ENCODE assay signal across 24 mouse cellular contexts in the genomic region with DNA sequence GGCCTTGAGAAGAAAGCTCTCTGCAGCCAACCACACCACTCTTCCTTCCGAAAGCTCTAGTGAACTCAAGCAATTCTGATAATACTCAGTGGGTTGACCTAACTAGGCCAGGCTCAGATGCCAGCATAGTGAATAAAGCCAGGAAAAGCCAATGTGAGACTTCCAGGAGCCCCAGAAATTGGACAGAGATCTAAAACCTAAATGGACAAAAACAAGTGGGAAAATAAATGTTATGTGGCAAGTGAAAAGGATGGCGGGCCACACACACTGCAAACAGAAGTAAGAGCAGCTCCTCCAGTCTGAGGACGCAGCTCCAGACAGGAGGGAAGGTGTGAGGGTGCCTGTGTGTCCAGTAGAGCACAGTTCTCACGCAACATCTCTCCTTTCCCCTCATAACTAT. TPM values are rescaled to one million over a fixed set of nuclear protein-coding genes. Genes with fewer than 3 reads are reported as not detected.
DNase-seq lines count a peak whose midpoint lies in the region; ATAC-seq lines count a peak whose summit lies in the region.
"Had no signal": no experiment of that assay in that cellular context is flagged by ENCODE, and none has a peak within 500 bp of the region (broad histone marks: within the 10 kb centered on the region; RNA-seq: fewer than 3 reads in every experiment).

No protein-coding gene starts in this region.

- no peaks in the 10 kb centered on the region; the same call in 1 of the 2 replicates for H3K4me1 ChIP-seq in hindbrain, embryonic 16.5 days (ENCODE audit: control insufficient read depth, insufficient read depth, low read depth, low read length)
- no peaks in the 10 kb centered on the region for H3K4me1 ChIP-seq in hindbrain, embryonic 14.5 days (replicated peaks; ENCODE audit: control insufficient read depth, insufficient read depth, low read length)
- no peaks in the 10 kb centered on the region for H3K4me1 ChIP-seq in midbrain, embryonic 12.5 days
- no peaks in the 10 kb centered on the region for H3K4me1 ChIP-seq in midbrain, embryonic 13.5 days (replicated peaks)
- H3K4me1 ChIP-seq: embryonic facial prominence, embryonic 13.5 days; forebrain, embryonic 13.5 days; heart, embryonic 10.5 days; heart, embryonic 15.5 days had no signal

- H3K36me3 ChIP-seq in hindbrain, embryonic 16.5 days (ENCODE audit: control insufficient read depth, insufficient read depth, low read length) = no peaks in the 10 kb centered on the region
- H3K36me3 ChIP-seq in hindbrain, embryonic 14.5 days (replicated peaks; ENCODE audit: control insufficient read depth, insufficient read depth) = no peaks in the 10 kb centered on the region
- H3K36me3 ChIP-seq in midbrain, embryonic 12.5 days = no peaks in the 10 kb centered on the region
- no peaks in the 10 kb centered on the region for H3K36me3 ChIP-seq in midbrain, embryonic 13.5 days
- H3K36me3 ChIP-seq: embryonic facial prominence, embryonic 13.5 days; heart, embryonic 10.5 days; heart, embryonic 15.5 days had no signal

- no peaks in the 10 kb centered on the region for H3K27me3 ChIP-seq in hindbrain, embryonic 16.5 days (replicated peaks; ENCODE audit: control insufficient read depth, insufficient read depth, low read length)
- H3K27me3 ChIP-seq in hindbrain, embryonic 14.5 days (ENCODE audit: control insufficient read depth, insufficient read depth, low read length) = no peaks in the 10 kb centered on the region
- H3K27me3 ChIP-seq in midbrain, embryonic 12.5 days = no peaks in the 10 kb centered on the region
- no peaks in the 10 kb centered on the region for H3K27me3 ChIP-seq in midbrain, embryonic 13.5 days
- H3K27me3 ChIP-seq: CH12.LX; embryonic facial prominence, embryonic 13.5 days; forebrain, embryonic 13.5 days; heart, embryonic 15.5 days; Patski had no signal

- DNase-seq in cerebellum, postnatal 25 days = peak; percentile 14 to 18
- no peak for DNase-seq in cerebellum, adult 11 months
- no peak for DNase-seq in hindbrain, embryonic 14.5 days (ENCODE audit: low spot score)
- DNase-seq in gastrocnemius, adult 18-20 months (ENCODE audit: low spot score) = no peak
- DNase-seq: adrenal gland, adult 2 months; adrenal gland, postnatal 25 days; cerebellum, adult 18-20 months; gastrocnemius, postnatal 36 days; heart, adult 18-20 months; heart, postnatal 14 days; kidney, adult 2 months had no signal

- H3K4me3 ChIP-seq in hindbrain, embryonic 16.5 days (ENCODE audit: low read length) = no peak overlapping the region
- H3K4me3 ChIP-seq in hindbrain, embryonic 14.5 days (replicated peaks; ENCODE audit: low read length) = no peak overlapping the region
- no peak overlapping the region for H3K4me3 ChIP-seq in midbrain, embryonic 12.5 days
- no peak overlapping the region for H3K4me3 ChIP-seq in midbrain, embryonic 13.5 days (replicated peaks)
- H3K4me3 ChIP-seq: embryonic facial prominence, embryonic 13.5 days; forebrain, embryonic 13.5 days; heart, embryonic 10.5 days; heart, embryonic 15.5 days had no signal

- H3K27ac ChIP-seq in hindbrain, embryonic 16.5 days (ENCODE audit: low read depth, low read length) = 0 out of 2 replicates have a peak overlapping the region, but pooled peaks have one; percentile 44
- no peak overlapping the region for H3K27ac ChIP-seq in hindbrain, embryonic 14.5 days
- no peak overlapping the region for H3K27ac ChIP-seq in midbrain, embryonic 12.5 days (replicated peaks)
- no peak overlapping the region for H3K27ac ChIP-seq in midbrain, embryonic 13.5 days
- H3K27ac ChIP-seq: embryonic facial prominence, embryonic 13.5 days; forebrain, embryonic 13.5 days; heart, embryonic 10.5 days; heart, embryonic 15.5 days had no signal

- ATAC-seq in hindbrain, embryonic 16.5 days = no peak
- no peak for ATAC-seq in hindbrain, embryonic 14.5 days (ENCODE audit: low FRiP score)
- 0 out of 2 replicates have a peak, but pooled peaks have one; percentile 27 for ATAC-seq in midbrain, embryonic 12.5 days (ENCODE audit: low FRiP score, low read depth)
- no peak for ATAC-seq in midbrain, embryonic 13.5 days
- ATAC-seq: activated CD4-positive, CD25-positive, alpha-beta regulatory T cell, adult 4 months; intestine, embryonic 16.5 days; Patski had no signal

- H3K9ac ChIP-seq in hindbrain, embryonic 16.5 days (ENCODE audit: low read depth, low read length) = no peak overlapping the region
- H3K9ac ChIP-seq in hindbrain, embryonic 14.5 days = no peak overlapping the region
- no peak overlapping the region for H3K9ac ChIP-seq in midbrain, embryonic 12.5 days (replicated peaks)
- H3K9ac ChIP-seq in midbrain, embryonic 13.5 days (replicated peaks) = no peak overlapping the region
- H3K9ac ChIP-seq: embryonic facial prominence, embryonic 13.5 days; forebrain, embryonic 13.5 days; heart, embryonic 15.5 days had no signal

- no peaks in the 10 kb centered on the region for H3K9me3 ChIP-seq in hindbrain, embryonic 16.5 days (ENCODE audit: control insufficient read depth, low read length)
- no peaks in the 10 kb centered on the region for H3K9me3 ChIP-seq in hindbrain, embryonic 14.5 days (ENCODE audit: control insufficient read depth, low read length)
- H3K9me3 ChIP-seq in midbrain, embryonic 12.5 days = no peaks in the 10 kb centered on the region; the same call in 1 of the 2 replicates
- H3K9me3 ChIP-seq in midbrain, embryonic 13.5 days = no peaks in the 10 kb centered on the region
- H3K9me3 ChIP-seq: embryonic facial prominence, embryonic 13.5 days; forebrain, embryonic 13.5 days; heart, embryonic 10.5 days; heart, embryonic 15.5 days had no signal

- WGBS in hindbrain, embryonic 16.5 days = 84% methylated on average over 4 of the region's 4 CpGs
- WGBS in hindbrain, embryonic 14.5 days = 88% methylated on average over 4 of the region's 4 CpGs
- WGBS in midbrain, embryonic 12.5 days = 89% methylated on average over 4 of the region's 4 CpGs
- 88% methylated on average over 4 of the region's 4 CpGs for WGBS in midbrain, embryonic 13.5 days

- H3K4me2 ChIP-seq in hindbrain, embryonic 16.5 days (ENCODE audit: low read length) = no peak overlapping the region
- no peak overlapping the region for H3K4me2 ChIP-seq in hindbrain, embryonic 14.5 days (replicated peaks)
- H3K4me2 ChIP-seq in midbrain, embryonic 12.5 days (replicated peaks) = no peak overlapping the region
- no peak overlapping the region for H3K4me2 ChIP-seq in midbrain, embryonic 13.5 days (replicated peaks)
- H3K4me2 ChIP-seq: embryonic facial prominence, embryonic 13.5 days; forebrain, embryonic 13.5 days; heart, embryonic 15.5 days had no signal

RNA-seq across cellular contexts. Expression of a gene that starts 26.7 kb away (rescaled TPM):
- not detected in 2 replicates for polyA plus RNA-seq in hindbrain, embryonic 16.5 days (2015; fragmentation: Nextera tagmentation; extraction: Ambion mirVana)
- polyA plus RNA-seq in hindbrain, embryonic 14.5 days (2014; fragmentation: Nextera tagmentation; extraction: Ambion mirVana) = not detected in 2 replicates
- not detected in 2 replicates for polyA plus RNA-seq in midbrain, embryonic 12.5 days (2016; fragmentation: Nextera tagmentation; extraction: Ambion mirVana)
- not detected in 2 replicates for polyA plus RNA-seq in midbrain, embryonic 13.5 days (2015; fragmentation: Nextera tagmentation; extraction: Ambion mirVana)
- total RNA-seq in gastrocnemius, adult 18-20 months (2021) = not detected
- total RNA-seq: adrenal gland, adult 2 months; adrenal gland, postnatal 25 days; CH12.LX; gastrocnemius, adult 8-10 months; gastrocnemius, postnatal 36 days; heart, adult 18-20 months; heart, postnatal 14 days; hematopoietic stem cell, adult 5-6 weeks had no signal
- polyA plus RNA-seq: activated CD4-positive, CD25-positive, alpha-beta regulatory T cell, adult 4 months; adrenal gland, adult 2 months; embryonic facial prominence, embryonic 13.5 days; forebrain, embryonic 13.5 days; heart, embryonic 10.5 days; heart, embryonic 15.5 days; intestine, embryonic 16.5 days; kidney, adult 2 months; Patski had no signal

Comparison
In these comparisons a context has a peak if more than half of its experiments do, and no peak if none do; other contexts are left out.
1. DNase-seq: peak in cerebellum, postnatal 25 days (2 of 2); none in cerebellum, adult 11 months (single experiment), hindbrain, embryonic 14.5 days (single experiment) and gastrocnemius, adult 18-20 months (single experiment).